Mouse (Mus musculus) left cerebral cortex, postnatal 4 days (tissue): ENCODE measurements around the gene Hspb3. TPM values are rescaled to one million over a fixed set of nuclear protein-coding genes. Genes with fewer than 3 reads are reported as not detected.
A peak's percentile ranks its signal among the peaks of the same experiment; 100 is the strongest.

Source experiments
- DNase-seq: peaks from one replicate; pipeline ENCODE4 v3.0.0-alpha.2; 2022
- intact Hi-C: fragments of 180-260 bp; cut with DNase I; formaldehyde crosslinking; loops from one replicate; pipeline ENCODE4 v1.15.1; 2025
- total RNA-seq, 2 experiments: library from RNA; stranded (reverse); gene quantifications; 2 replicates each; pipeline ENCODE4 v1.2.3; 2021

Gene Hspb3
- total RNA-seq = 10 to 100 TPM; 13.4 to 16.4 TPM

DNA sequence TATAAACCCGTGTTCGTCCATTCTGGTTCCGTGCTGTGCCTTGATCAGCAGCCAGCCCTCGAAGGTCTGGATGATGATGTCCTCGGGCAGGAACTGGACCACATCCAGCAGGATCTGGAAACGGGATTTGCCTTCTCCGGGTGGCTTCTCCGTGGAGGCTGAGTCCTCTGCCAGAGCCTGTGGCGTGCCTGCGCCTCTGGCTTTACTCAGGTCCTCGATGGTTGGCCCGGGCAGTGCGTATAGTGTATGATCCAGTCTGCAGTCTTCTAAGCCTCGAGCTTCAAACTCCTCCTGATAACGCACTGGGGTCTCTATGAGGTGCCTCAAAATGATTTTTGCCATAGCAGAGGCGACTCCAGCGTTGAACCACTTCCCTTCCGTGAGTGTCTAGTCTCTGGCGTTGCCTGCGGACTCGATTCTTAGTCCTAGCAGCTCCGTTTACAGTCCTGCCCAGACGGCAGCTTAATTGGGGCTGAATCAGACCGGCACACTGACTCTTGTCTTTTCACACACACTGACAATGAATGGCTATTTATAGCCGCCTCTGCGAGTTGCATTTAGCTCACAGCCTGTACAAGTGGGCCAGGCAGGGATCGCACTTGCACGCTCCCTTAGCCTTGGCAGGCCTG, at the start of gene Hspb3:
Gene Hspb3, minus strand, starts transcription at position 526 of the 629 bp plus-strand sequence.
- peak; percentile 96 for DNase-seq
- intact Hi-C loops = no loop called here

DNA sequence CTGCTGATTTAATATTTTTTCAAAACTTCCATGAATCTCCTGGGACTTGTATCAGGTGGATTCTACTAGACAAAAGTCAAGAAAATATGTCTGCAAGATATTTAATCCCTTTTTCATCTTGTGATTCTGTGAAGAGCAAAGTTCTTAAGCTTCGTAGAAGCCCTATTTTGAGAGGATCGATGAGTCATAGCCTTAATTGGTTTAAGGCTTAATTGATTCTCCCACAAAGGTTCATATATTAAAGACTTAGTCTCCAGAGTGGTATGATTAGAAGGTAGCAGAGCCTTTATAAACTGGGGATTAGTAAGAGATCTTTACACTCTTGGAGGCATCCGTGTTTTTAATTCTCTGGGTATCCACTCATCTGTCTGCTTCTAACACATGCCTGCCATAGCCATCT, 49.7 kb upstream of the Hspb3 start:
- DNase-seq = no peak
- intact Hi-C loops = no loop called here

DNA sequence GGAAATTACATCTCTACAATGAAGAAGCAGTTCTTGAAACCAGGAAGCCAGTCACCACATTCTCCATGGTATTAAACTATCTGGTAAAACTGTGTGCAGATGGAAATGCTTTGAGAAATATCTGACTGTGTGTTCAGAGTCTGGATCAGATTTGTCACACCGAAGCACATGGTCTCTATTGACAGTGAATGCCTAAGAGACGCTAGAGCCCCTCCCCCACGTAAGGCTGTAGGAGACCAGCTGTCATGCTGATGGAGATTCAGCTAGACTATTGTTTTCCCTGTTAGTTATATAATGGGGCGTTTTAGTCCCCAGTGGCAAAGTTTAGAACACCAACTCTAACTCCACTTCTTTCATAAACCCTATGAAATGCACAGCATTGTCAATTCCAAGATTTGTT, 42.7 kb upstream of the Hspb3 start:
- DNase-seq = peak; percentile 15
- intact Hi-C loops = no loop called here

DNA sequence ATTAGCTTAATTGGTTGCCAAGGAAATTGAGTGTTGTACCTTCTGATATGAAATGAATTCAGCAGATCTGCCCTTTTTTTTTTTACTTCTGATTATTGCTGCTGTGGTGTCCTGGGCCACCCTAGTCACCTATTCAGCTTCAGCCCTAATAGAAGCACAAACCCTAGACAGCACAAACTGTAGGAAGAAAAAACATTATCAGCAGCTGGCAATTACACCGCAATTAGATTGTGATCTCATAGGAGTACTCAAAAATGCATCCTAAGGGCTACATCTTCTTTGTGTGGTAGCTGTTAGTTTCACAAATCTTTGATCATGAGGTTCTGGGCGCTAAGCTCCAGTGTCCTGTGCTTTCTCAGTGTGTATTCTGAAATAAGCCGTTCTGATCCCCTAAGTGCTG, 37.7 kb upstream of the Hspb3 start:
- no peak for DNase-seq

DNA sequence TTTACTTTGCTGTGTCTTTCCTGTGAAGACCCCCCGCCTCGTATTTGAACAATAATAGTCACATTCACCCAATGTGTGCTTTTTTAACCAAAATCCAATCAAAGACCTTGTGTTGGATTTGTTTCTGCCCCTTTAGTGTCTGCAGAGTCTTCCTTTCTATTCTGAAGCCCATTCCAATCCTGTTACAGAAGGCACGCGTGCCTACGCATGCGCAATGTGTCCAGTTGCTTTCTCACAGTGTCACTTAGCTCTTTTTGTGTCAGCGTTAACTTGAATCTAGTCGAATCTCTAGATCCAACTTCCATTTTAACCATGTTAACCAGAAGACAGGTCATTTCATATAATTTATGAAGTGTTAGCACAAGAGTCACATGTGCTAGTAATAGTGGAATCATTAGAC, 36.5 kb upstream of the Hspb3 start:
- intact Hi-C loops = loop anchor here (10.0 kb wide), 1 partner anchor 95 kb away; the partner anchor contains the start of gene Arl15
- no peak for DNase-seq

More for the DNA sequence above, 37.7 kb upstream of the Hspb3 start:
- intact Hi-C loops = no loop called here

DNA sequence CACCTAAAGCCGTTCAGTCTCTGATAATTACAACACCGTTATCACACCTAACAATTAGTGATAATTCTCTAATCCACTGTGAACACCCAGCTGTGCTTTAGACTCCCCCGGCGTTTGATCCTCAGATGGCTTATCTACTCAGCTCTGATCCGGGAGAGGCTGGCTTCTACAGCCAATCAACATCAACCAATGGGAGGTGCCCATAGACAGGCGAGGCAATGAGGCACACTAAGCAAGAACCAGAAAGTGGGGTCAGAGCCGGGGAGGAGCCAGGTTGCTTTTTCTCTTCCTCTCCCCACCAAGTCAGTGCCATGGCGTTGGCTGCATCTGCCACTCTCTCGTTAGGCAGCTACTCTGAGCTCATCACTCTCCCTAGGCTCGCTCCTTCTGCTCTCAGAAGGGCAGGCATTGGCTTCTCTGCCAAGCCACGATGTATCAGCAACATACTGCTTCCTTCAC, 36.0 kb upstream of the Hspb3 start:
- intact Hi-C loops = loop anchor here (10.0 kb wide), 1 partner anchor 95 kb away; the partner anchor contains the start of gene Arl15
- DNase-seq = peak; percentile 20

DNA sequence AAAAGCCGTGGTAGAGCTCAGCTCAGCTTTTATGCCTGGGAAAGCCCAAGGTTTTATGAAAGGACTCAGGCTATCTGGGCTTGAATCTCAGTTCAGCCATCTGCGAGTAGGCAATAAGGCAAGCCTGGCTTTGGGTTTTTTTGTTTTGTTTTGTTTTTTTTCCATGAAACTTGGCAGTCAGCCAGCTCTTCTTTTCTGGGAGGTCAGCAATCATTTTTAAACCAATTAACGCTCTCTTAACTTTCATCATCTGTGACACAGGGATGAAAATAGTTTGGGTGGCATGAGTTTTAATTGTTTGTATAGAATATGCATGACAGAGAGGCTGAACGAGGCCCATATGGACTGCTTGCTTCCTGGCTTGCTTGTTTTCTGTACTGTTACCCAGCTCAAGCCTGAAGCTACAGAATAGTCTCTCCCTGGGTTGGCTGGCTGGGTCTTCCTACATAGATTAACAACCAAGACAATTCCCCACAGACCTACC, 33.4 kb upstream of the Hspb3 start:
- intact Hi-C loops = loop anchor here (10.0 kb wide), 1 partner anchor 98 kb away; the partner anchor contains the start of gene Arl15
- DNase-seq = peak; percentile 3

DNA sequence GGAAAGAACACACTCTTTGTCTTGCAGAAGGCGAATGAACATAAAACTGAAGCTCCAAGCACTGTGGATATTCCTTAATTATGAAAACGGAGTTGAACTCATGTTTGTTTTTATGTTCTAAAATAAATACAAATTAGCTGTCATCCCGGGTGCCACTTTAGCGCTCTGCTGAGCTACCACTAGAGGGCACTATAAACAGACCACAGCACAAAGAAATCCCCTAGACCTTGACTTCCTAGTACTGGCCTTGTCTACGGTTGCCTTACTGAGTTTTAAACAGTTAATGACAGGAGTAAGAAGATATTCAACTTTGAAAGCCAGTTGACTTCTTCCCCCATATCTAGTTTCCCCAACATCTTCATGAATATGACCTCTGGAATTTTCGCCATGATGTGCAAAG, 29.9 kb upstream of the Hspb3 start:
- intact Hi-C loops = loop anchor here (10.0 kb wide), 1 partner anchor 101 kb away; the partner anchor contains the start of gene Arl15
- DNase-seq = peak; percentile 17

DNA sequence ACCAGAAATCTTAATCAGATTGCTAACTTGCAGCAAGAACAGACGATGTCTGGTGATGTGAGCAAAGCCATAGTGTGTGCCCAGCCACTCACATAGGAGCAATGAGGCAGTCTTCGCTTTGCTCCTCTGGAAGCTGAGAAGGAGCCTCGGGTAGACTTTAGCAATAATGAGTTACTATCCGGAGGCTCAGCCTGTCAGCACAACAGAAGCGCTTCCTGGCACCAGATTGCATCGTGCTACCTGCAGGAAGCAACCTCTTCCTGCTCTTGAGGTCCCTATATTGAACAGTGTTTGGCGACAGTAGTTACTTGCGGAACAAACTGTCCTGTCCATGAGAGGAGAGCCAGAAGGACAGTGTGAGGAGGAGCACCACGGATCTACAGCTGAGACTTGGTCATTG, 28.2 kb upstream of the Hspb3 start:
- no peak for DNase-seq
- intact Hi-C loops = loop anchor here (10.0 kb wide), 1 partner anchor 103 kb away; the partner anchor contains the start of gene Arl15

DNA sequence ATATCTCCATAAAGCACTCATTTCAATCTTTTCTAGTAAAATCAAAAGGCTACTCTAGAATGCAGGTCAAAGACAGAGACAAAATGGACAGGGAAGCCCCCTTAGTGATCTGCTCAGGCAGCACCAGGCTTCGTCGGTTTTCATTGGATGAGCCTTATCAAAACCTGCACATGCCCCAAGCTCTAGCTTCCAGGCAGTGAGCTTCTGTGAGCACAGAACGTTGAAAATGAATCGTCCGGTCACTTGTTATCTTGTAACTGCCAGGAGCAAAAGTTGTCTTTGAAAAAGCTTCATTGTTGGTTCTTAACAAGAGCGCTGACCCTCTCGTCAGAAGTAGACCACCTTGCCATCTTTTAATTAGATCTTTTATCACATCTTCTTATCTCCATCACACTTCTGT, 26.4 kb upstream of the Hspb3 start:
- no peak for DNase-seq
- intact Hi-C loops = loop anchor here (10.0 kb wide), 1 partner anchor 105 kb away; the partner anchor contains the start of gene Arl15

DNA sequence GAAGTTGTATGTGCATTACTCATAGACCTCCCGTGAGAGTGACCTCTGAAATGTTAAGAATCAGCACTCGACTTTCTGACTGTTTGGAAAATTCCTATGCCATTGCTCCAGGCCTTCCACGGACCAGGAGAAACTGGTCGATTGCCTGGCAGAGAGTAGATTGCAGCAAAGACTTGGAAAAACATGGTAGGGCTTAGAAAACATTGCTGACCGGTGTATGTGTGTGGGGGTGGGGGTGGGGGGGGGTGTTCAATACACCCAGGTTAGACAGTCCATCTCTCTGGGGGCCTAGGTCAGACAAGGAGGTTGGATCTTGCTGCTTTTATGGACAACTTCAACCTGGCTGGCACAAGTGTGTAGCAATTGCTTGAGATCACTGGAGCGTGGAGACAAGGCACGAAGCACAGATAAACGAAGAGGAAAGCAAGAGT, 23.2 kb upstream of the Hspb3 start:
- no peak for DNase-seq
- intact Hi-C loops = no loop called here

DNA sequence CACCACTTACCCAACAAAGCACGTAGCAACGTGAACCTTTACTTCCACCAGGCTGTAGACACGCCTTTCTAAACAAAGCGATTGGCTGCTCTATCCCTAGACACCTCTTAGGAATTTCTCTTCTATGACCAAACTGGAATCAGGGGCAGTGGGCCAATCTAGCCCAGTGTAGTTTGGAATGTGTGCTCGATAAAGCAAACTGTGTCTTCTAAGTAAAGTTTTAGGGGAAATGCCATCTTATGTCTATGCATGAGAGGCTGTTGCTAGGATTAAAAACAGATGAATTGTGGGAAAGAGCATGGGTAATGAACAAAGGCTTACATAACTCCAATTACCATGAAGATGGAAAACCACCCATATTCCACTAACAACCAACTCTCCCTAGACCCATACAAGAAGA, 19.3 kb upstream of the Hspb3 start:
- intact Hi-C loops = no loop called here
- DNase-seq = no peak

DNA sequence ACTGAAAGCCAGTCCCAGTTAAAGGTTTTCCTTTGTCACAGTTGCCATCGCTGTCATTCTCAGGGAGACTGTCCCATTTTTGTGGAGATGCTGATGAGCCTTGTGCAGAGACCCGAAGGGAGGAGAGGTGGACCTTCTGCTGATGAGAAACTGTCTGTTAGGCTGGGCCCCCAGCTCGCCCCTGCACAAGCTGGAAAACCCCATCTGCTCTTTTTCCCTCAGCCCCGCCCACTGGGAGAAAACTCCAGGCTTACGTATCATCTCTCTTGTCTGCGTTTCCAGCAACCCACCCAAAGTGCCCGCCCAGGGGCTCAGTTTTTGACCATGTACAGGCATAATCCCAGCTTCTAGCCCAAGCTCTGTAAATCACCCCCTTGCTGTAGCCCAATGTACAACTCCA, 17.2 kb upstream of the Hspb3 start:
- intact Hi-C loops = no loop called here
- no peak for DNase-seq

DNA sequence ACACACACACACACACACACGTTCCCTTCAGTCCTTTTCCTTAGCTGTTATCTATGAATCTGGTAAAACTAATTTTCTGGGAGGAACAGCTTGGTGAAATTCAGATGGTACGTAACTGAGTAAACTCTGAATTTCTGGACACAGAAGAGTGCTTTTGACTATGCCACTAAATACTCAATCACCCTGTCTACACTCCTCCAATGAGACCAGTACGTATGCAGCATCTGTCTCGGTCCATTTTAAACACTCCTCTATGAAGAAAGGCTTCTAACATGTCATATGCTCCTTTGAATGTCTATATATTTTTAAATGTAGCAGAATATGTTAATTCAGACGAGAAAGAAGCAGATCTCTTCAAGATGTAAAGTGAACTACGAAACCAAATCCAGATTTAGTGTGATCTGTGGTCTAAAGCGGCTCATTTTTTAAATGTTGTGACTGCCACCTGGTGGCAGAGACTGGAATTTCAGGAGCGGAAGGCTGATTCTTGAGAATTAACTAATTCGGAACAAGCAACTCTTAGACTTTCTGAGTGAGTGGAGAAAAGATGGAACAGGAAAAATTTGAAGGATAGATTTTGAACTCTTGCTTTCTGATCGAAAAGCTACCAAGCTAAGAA, 6.1 kb upstream of the Hspb3 start:
- intact Hi-C loops = no loop called here
- peak; percentile 57 for DNase-seq

DNA sequence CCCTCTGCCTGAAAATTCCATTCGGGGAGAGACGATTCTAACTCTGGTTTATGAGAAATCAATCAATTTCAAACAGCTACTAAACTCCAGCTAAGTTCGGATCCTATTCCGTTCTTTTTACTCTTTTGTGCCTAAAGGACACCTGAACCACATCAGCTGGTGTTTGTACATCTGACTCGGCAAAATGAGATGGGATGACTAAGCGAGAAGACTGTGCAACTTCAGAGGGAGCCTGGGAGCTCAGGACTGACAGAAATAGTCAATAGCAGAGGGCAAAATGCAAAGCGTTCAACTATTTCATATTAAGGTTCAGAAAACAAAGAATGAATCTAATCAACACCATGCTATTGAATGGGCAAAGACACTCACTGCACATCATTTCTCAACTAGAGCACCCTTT, 407 bp upstream of the Hspb3 start:
- DNase-seq = no peak
- intact Hi-C loops = no loop called here

DNA sequence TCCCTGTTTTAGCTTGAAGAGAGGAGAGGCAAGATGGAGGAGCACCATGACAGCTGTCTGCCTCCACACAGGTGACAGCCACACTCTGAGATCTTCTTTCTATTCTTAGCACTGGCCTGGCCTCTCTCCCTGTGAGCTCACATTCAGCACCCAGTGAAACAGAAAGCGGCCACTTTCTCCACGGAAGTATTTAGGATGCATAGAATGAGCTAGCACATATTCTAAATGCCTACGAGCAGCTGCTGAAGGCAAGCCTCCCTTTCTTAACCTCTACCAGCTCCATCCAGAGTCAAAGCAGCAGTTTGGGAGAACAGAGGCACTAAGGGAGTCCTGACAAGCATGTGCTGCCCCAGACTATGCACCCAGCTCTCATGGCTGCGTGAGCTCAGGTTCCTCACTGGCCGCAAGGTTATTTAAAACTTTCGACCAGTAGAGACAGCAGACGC, 1.6 kb downstream of the Hspb3 start:
- intact Hi-C loops = no loop called here
- DNase-seq = no peak

DNA sequence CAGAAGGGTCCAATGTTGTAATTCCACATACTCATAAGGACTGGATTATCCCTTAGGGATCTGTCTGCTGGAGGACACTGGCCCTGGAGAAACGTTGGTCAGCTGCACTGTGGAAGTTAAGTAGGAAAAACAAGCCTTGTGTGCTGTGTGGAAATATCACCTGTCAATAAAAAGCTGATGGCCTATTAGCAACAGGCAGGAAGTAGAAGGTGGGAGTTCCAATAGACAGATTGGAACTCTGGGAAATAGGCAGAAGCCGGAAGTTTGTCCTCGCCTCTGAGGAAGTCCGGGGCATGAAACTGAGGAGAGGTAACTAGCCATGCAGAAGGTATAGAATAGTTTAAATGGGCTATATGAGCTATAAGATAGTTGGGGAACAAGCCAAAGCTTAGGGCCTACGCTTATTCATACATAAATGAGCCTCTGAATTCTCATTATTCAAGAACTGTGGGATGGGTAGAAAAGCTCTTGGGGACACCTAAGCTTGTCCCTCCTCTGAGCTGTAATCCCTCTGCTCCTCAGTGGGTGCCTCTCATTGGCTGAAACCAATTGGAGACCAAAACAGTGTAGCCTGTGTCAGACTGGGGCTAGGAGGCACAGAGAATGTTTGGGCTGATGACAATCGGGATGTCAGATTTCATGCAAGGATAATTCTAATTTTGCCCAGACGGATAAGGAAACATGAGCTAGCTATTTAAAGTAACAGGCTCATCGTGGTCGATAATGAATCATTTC, 2.7 kb downstream of the Hspb3 start:
- intact Hi-C loops = no loop called here
- DNase-seq = no peak

DNA sequence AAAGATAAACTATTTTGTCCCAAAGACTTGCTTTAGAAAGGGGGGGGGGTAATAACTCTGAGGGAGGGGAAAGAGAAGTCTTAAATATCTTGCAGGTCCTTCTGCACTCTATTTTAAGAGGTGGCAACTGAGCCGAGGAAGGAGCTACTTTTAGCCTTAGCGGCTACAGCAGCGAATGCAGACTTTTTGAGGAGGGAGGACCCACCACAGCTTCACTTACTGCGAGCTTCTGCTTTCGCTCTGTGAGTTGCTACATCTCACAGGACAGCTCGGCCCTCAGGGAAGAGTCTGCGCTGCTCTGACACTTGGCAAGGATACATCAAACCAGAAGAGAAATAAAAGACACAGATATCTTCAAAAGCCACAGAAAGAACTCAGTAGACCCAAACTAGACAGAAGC, 6.3 kb downstream of the Hspb3 start:
- no peak for DNase-seq
- intact Hi-C loops = no loop called here

DNA sequence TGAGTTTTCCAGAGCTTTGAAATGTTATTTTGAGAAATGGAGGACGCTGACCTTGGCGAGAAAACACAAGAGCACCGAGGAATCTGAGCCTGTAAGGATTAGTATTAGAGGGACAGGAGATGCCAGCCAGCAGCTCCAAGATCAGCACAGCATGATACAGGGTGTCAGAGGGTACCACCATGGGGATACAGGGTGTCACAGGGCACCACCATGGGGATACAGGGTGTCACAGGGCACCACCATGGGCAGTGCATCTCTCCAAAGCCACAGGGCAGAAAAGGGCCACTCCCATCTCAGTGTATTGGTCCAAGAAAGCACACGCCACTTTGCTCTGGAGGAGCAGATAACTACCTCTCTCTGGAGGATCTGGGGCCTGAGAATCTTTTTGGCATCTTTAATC, 6.8 kb downstream of the Hspb3 start:
- no peak for DNase-seq
- intact Hi-C loops = no loop called here

DNA sequence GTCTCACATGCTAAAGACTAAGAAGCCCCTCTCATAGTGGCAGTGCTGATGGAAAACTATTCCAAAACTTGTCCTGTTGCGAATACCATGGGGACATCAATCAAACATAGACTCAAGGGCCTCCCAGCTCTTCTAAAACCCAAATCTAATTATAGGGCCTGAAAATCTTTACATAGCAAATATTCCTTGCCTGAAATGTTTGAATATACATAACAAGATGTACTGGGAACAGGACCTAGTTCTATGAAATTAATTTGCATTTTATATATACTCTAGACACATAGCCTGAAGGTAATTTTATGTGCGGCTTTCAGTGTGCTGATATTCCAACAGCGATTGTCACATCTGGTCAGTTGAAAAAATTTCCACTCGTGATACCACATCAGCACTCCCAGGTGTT, 8.0 kb downstream of the Hspb3 start:
- no peak for DNase-seq
- intact Hi-C loops = no loop called here

DNA sequence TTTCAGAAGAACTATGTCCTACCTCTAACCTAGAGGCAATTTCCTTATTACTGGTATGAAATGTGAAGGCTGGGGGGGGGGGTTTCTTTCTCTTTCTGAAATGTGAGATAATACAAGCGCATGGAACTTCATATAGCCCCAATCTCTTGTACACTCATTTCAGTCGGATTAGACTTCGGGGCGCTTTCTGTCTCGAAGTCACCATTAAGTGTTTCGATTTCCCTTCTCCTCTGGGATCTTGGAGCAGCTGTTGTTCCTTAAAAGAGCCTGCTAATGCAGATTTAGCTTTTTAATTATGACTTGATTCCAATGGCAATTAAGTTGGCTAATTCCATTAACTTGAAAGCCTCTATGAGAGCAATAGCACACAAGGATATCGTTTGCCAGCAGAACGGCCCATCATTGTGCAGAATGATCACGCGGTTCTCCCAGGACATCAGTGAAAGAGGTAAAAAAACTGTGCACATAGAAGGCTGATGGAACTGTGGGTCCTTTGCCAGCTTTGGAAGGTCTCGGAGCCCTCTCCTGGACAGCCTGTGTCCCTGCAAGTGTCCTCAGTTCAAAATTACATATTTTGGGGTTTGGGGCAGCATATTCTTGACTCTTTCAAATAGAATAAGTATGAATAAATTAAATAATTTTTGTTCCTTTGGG, 22.4 kb downstream of the Hspb3 start:
- intact Hi-C loops = no loop called here
- peak; percentile 31 for DNase-seq
